Mouse (Mus musculus): ENCODE results near the gene Tent4b.

Tent4b gene

GRCm38 (mm10) chr8:88301589-88302437 is 102.8 kb downstream of the Tent4b start:
- no peak for DNase-seq (ENCODE audit: low read depth, low spot score)

- peak; percentile 76 for DNase-seq (ENCODE audit: low read depth, low spot score)
Measured at GRCm38 (mm10) chr8:88305814-88306213, 106.8 kb downstream of the Tent4b start.

- peak; percentile 64 for DNase-seq (ENCODE audit: low read depth, low spot score)
Measured at GRCm38 (mm10) chr8:88306511-88306910, 107.5 kb downstream of the Tent4b start.

GRCm38 (mm10) chr8:88307736-88308135 is 108.7 kb downstream of the Tent4b start:
- no peak for DNase-seq (ENCODE audit: low read depth, low spot score)

All from CD4-positive helper T cell, adult 2 months (primary cell).